Mouse (Mus musculus): Measurements from ENCODE around the gene Thsd1.

Thsd1 gene

DNA sequence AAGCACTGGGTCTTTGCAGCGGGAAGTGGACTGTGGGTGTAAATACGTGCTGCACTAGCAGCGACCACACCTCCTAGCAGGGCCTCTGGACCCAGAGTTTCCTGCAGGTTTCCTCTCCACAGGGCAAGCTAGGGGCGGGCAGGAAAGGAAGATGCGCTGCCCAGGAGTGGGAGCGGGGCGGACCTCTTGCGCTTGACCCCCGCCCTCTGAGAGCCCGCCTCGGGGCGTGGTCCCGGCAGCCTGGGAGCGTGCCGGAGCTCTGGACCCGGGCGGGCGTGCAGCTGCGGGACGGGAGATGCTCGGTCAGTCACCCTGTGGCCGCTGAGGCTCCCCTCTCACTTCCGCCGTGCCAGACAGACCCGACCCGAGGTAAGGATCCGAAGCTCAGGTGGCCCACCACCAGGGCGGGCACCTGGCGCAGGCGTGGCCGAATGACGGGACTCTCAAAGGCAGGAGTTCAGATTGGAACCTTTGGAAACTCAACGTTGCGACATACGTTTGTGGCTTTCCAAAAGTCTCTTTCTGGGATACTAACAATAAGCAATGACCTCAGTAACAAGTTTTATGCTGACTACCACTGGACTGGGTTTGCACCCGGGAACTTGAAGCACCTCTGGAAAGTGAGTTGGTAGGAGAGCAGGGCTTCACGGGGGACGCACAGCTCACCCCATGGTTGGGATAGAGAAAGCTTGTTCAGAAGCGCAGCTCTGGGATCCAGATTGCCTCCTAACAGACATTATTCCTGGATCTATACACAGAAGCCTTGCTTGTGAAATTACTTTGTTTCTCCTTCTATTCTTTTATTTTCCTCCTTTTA is at the start of gene Thsd1:
Thsd1 (plus strand) TSS at position 253 of the 817 bp plus-strand sequence.
- DNase-seq (ENCODE audit: low spot score), result peak; percentile 64

DNA sequence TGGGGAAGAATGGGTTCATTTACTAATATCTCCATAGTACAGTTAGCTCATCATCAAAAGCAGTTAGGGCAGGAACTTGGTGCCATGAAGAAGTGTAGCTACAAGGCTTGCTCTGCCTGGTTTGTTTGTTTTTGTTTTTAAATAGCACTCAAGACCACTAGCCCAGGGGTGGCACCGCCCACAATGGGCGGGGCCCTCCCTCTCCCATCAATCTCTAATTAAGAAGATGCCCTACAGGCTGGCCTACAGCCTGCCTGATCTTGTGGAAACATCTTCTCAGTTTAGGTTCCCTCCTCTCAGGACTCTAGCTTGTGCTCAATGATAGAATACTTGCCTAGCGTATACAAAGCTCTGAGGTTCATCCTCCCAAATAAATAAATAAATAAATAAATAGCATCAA is 42.2 kb upstream of the Thsd1 start:
- peak; percentile 62 for DNase-seq (ENCODE audit: low spot score)

DNA sequence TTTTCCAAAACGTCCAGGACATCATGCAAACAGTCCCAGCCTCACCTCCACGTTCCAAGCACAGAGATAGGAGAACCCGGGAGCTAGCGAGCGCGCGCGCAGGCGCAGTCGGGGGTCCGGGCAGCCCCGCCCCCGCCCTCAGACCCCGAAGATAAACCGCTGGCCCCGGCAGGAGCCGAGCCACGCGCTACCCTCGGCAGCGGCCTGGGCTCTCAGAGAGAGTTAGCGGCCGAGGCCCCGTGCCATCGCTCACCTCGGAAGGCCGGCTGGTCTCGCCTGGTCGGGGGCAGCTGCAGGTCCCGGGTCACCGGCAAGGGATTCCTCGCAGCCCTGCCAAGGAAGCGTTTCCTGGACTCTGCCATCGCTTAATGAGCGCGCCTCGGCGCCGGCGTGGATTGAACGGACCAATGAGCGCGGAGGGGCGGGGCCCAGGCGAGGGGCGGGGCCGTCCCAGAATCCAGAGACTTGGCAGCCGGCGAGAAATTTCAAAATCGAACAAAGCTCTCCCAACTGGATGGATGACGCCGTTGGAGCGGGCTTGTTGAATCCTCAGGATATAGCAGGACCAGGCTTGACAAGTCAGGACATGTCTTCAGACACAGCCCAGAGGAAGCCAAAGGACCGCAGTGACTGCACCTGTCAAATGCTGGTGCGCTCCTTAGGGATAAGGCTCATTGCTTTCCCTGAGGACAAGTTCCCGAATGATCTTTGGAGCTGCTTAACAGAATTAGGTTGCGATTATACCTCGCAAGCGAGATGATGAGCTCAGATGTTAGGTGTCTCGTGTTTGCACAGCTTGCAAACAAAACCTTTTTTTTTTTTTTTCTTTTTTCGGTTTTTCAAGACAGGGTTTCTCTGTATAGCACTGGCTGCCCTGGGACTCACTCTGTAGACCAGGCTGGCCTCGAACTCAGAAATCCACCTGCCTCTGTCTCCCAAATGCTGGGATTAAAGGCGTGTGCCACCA is 41.4 kb upstream of the Thsd1 start, which contains the start of gene Ckap2:
Ckap2 (minus strand) TSS at position 389 of the 967 bp plus-strand sequence.
- DNase-seq (ENCODE audit: low spot score), result peak; percentile 96

DNA sequence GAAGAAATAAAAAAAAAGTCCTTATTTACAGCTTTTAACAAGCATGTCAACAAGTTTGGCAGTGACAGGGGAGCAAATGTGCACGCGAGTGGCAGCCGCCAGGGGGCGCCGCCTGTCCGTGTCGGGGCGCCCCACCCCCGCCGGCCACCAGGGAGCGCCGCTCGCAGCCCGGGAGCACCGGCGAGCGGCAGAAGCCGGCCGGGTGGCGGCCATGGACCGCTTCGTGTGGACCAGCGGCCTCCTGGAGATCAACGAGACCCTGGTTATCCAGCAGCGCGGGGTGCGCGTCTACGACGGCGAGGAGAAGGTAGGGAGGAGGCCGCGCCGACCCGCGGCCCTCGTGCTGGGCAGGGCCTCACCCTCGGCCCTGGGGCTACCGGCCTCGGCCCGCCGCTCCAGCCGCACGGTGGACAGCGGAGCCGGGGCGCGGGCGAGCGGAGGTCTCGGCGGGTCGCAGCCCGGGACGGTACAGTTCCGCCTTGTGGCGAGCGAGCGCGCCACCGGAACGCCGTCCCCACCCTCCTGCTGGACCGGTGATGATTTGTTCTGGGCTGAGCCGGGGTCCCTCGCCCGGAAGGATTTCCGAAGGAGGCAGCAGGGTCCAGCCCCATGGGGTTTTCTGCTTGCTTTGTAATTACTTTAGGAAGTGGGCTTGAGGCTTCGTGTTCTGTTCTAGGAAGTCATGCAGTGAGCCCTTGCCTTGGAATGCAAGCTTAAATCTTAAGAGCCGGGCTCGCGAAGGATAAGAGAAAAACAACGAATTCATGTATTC is 34.3 kb upstream of the Thsd1 start, which contains the start of gene Vps36:
Vps36 (plus strand) TSS at position 150 of the 772 bp plus-strand sequence.
- peak; percentile 93 for DNase-seq (ENCODE audit: low spot score)

DNA sequence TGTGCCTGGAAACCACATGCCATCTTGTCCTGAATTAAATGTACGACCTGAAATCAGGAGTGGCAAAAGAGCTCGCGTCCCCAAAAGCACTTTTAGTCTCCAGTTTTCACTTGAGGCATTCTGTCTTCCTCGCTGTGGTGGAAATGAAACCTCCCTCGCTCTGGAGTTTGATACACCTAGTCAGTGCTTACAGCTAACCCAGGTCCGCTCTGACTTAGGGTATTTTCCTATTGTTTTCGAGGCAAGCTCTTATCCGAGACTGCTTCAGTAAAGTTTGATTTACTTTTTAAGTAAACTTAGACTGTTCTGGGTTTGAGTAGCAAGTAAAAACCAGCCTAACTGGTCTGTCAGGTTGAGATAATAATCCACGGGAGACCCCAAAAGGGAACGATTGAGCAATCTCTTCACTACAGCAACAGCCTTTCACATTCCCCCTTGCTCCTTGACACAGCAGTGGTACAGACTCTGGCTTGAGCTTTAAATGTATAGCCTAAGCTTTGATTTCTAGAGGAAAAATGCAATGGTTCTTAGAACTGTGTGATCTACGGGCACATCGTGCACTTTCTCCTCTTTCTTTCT is 33.6 kb upstream of the Thsd1 start:
- DNase-seq (ENCODE audit: low spot score), result peak; percentile 14

DNA sequence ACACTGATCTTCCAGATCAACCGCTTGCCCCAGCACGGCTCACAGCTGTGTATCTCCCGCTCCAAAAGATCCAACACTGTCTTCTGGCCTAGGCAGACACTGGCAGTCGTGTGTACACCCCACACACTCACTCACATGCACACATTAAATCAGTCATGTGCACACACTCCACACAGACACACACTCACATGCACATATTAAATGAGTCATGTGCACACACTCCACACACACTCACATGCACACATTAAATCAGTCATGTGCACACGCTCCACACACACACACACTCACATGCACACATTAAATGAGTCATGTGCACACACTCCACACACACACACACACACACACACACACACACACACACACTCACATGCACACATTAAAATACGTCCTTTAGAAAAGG is 29.2 kb upstream of the Thsd1 start:
- no peak for DNase-seq (ENCODE audit: low spot score)

DNA sequence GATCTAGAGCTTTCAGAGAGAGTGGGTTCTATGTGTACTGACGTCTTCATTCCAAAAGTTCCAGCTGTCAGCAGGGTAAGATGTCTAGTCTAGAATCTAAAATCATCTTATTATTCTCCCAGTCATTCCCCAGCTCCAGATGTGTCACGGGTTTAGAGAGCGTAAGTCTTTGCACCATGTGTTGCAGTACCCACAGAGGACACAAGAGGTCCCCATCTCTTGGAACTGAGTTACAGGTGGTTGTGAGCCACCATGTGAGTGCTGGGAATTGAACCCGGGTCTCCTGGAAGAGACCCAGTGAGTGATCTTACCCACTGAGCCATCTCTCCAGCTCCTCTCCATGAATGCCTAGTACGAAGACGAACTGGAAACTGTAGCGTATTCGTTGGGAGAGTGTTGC is 27.6 kb upstream of the Thsd1 start:
- no peak for DNase-seq (ENCODE audit: low spot score)

DNA sequence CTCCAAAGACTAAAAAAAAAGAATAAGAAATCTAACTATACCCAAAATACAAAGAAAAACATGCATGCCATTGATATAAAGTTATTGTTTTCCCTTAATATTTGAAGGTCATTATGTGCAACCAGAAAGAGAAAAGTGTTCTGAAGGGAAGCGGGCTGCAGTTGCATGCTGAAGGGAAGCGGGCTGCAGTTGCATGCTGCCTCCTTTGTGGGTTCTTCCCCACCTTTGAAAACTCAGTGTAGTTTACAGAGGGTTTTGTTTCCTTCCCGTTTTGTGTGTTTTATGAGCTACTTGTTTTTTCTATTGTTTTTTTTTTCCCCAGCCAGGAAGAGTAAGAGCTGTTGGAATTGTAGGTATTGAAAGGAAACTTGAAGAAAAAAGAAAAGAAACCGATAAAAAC is 19.6 kb upstream of the Thsd1 start:
- DNase-seq (ENCODE audit: low spot score), result no peak

DNA sequence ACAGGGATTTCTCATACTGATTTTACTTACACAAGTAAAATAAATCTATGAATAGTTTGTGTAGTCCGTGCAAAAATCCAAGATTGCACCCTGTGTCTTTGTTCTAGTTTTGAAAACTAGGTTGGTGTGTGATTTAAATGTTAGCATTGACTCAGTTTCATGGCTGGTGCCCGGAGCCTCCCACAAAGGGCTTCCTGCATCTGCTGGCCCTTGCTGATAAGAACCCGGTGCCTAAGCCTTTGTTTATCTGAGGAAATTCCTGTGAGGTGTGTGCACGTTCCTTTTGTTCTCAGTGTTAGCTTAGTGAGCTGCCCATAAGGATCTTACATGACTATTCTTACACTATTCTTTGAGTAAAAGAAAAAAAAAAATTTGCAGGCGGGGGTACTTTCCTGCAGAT is 18.1 kb upstream of the Thsd1 start:
- no peak for DNase-seq (ENCODE audit: low spot score)

DNA sequence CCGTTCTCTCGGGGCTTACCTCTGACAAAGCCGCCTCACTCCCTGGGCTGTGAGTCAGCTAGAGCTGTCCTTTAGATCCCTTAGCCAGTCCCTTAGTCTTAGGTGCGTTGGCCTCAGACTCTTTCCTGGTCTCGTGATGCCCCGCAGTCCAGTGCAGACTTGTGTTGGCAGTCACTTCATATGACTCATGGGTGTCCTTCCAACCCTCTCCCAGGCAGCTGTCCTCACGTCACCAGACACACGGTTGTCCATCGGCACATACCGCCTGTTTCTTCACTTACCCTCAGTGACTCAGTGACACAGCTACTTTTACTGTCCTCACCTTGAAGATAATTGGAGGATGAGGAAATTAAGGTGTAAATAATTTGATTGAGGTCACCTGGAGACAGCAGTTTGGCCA is 12.3 kb upstream of the Thsd1 start:
- DNase-seq (ENCODE audit: low spot score), result no peak

DNA sequence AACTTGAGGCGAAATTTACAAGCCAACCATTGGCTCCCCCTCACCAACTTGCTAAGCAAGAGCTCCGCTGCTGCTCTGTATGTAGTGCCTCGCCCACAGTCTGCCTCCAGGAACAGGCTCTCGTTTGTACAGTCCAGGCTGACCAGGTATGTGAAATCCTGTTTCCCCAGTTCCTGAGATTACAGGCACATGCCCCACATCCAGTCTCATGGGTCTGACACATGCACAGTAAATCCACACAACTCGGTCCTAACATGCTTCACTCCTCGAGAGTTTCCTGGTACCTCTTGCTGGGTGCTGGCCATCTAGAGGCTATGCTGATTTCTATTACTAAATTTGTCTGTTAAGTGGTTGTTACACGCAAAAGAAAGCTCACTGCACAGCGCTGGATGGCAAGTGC is 752 bp upstream of the Thsd1 start:
- DNase-seq (ENCODE audit: low spot score), result no peak

DNA sequence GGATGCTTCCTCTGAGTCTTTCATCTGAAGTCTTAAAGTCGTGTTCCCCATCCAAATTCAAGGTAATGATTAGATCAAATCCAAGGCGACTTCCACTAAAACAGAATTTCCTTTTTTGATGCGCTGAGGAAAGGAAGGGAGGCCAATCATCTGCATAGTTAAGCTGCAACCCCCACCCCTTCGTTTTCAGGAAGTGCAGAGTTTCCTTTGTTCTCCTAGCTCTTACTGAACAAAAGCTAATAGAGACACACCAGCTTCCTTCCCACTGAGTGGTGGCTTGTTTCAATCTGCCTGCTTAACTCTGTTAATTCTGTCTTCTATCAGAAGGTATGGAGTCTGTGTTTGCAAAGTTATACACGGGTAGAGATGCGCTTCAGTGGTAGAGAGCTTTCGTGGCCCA is 1.5 kb downstream of the Thsd1 start:
- DNase-seq (ENCODE audit: low spot score), result no peak

DNA sequence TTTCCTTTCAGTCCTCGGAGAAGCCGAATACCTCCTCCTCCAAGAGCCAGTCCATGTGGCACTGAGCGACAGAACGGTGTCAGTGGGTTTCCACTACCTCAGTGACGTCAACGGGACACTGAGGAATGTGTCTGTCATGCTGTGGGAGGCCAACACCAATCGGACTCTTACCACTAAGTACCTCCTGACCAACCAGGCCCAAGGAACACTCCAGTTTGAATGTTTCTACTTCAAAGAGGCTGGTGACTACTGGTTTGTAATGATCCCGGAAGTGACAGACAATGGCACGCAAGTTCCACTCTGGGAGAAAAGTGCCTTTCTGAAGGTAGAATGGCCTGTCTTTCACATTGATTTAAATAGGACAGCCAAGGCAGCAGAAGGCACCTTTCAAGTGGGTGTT is 15.9 kb downstream of the Thsd1 start:
- DNase-seq (ENCODE audit: low spot score), result no peak

DNA sequence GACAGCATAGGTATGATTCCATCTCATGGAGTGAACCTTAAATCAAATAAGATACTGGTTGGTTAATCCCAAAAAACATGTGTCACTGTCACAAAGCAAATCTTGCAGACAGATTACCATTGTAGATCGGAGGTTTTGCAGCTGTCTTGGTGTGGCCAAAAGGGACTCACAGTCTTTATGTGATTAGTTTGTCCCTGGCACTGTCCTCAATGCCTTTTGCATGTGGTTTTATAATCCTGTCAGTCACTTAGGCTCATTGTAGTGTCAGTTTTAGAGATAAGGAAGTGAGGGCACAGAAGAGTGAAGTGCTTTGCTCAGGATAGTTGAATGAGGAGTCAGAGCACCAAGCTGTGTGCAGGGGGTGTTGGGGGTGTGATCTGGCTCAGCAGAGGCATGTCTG is 18.6 kb downstream of the Thsd1 start:
- no peak for DNase-seq (ENCODE audit: low spot score)

DNA sequence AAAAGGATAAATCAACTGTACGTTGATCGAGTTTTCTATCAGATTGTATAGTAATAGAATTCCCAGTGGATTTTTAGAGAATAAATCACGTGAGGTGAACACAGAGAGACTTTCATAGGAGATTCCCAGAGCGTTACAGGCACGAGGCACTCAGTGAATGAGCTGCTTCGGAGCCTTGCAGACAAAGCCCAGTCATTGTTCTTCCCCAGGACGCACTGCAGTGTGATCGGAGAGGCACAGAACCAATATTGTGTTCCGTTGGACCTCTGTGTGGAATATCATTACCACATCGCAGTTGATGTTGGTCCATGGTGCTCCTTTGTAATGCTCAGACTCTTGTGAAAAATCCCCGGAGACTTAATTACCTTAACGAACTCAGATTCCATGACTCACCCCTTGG is 20.8 kb downstream of the Thsd1 start:
- DNase-seq (ENCODE audit: low spot score), result no peak

DNA sequence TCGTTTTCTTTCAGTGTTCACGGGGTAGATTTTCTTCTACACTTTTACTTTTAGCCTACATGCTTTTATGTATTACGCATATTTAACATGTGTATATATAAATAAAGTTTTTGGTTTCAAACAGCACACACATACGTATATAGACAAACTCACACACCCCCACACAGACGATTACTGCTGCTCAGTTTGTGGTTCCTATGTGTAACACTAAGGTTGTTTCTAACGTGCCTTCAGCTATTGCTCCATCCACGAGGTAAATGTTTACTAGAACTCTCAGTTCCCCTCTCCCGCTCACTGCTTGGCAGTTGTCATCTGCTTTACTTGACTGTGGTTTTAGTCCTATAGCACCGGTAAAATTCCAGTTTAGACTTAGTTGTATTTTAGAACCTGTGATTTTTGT is 22.0 kb downstream of the Thsd1 start:
- DNase-seq (ENCODE audit: low spot score), result no peak

DNA sequence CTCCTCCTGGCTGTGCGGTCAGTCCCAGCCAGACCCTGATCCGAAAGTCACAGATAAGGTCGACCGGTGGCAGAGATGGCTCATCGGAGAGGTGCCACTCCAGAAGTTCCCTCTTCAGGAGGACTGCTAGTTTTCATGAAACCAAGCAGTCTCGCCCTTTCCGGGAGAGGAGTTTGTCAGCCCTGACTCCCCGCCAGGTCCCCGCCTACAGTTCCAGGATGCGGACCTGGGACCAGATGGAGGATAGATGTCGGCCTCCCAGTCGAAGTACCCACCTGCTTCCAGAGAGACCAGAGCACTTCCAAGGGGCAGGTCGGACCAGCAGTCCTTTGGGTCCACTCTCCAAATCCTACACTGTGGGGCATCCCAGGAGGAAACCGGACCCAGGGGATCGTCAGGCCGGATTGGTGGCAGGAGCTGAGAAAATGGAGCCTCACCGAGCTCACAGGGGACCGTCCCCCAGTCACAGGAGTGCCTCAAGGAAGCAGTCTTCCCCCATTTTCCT is 31.9 kb downstream of the Thsd1 start:
- no peak for DNase-seq (ENCODE audit: low spot score)

DNA sequence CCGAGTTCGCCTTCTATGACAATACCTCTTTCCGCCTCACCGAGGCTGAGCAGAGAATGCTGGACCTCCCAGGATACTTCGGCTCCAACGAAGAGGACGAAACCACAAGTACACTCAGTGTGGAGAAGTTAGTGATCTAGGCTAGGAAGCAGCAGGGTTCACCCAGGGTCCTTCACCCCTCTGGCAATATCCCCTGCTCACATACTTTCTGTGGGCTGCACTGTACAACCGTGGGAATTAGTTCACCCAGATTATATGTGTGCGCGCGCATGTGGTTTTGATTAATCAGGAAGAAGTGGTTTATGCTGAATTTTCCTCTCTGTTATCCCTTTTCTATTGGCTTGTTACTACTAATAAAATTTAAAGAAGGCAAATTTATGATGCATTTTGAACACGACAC is 32.4 kb downstream of the Thsd1 start:
- DNase-seq (ENCODE audit: low spot score), result no peak

DNA sequence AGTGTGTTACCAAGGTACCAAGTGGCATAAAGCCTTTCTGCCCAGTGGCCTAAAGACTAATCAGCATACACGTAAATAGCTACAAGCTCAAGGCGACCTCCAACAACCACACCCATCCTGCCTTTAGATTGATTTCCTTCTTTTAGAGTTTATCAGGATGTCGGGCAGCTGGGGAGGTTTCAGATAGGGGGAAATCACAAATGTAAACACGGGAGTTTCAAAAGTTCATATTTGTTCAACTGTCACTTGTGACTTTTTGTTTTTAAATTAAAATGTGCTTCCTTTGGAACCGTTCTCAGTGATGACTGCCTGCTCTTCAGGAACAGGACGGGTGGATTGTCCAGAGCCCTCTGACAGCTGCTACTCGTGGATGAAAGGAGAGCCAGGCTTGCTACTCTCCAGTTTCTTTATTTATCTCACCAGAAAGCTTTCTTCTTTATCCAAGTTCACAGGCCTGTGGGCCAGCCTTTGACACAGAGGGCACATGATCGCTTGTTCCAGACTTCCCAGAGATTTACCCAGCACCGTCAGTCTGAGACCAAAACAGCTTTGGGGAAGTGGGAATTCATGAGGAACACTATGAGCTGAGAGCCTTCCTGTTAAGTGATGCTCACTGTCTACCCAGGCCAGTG is 33.1 kb downstream of the Thsd1 start:
- DNase-seq (ENCODE audit: low spot score), result no peak

DNA sequence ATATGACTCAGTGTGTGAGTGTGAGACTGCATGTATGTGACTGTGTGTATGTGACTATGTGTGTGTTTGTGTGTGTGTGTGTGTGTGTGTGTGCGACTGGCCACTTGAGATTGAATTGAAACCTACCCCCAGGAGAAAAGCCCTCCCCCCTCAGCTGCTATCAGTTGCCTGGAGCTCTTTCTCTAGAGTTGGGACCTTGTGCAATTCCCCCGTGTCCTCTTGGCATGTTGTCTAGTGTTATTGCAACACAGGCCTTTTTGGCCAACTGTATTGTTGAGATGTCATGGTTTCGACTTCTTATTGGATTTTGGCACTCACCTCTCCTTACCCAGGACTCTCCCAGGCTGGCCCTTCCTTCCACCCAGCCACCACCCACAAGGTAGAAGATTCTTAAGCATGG is 35.2 kb downstream of the Thsd1 start:
- DNase-seq (ENCODE audit: low spot score), result no peak

DNA sequence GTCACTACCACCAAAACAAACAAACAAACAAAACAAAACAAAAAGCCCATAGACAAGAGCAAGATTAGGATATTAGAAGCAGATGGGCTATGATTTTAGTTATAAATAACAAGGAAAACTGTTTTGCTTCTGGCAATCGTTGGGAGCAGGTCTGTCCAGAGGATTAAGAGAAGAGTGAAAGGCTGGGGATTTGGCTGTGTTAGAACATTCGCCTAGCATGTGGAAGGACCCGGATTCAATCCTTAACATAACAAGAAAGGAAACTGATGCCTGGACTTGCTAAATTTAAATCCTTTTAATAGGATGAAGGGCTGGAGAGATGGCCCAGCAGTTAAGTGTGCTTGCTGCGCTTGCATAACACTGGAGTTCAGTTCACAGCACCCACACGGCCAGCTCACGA is 37.2 kb downstream of the Thsd1 start:
- DNase-seq (ENCODE audit: low spot score), result no peak
